Comparison of ENCODE assay signal across 9 mouse cellular contexts in genomic region chr9:119751507-119751906, GRCm38 (mm10). TPM values are rescaled to one million over a fixed set of nuclear protein-coding genes. Genes with fewer than 3 reads are reported as not detected.
DNase-seq lines count a peak whose midpoint lies in the region; ATAC-seq and TF ChIP-seq lines count a peak whose summit lies in the region.
"Had no signal": no experiment of that assay in that cellular context is flagged by ENCODE, and none has a peak within 500 bp of the region (broad histone marks: within the 10 kb centered on the region; RNA-seq: fewer than 3 reads in every experiment).

No protein-coding gene starts in this region.

- H3K4me3 ChIP-seq in heart, embryonic 10.5 days: no peak overlapping the region
- no peak overlapping the region for H3K4me3 ChIP-seq in bone marrow, adult 2 months (replicated peaks; ENCODE audit: control insufficient read depth, low read depth, low read length)
- no peak overlapping the region for H3K4me3 ChIP-seq in lung, adult 2 months (replicated peaks; ENCODE audit: extremely low read depth, low read depth, low read length)

- peak; percentile 36; the same call in 1 of the 2 replicates for TF ChIP-seq CTCF in bone marrow, adult 2 months (IDR thresholded peaks at IDR 0.05; ENCODE audit: control insufficient read depth, insufficient read depth, low read length)
- TF ChIP-seq CTCF in lung, adult 2 months (IDR thresholded peaks at IDR 0.05; ENCODE audit: insufficient read depth, low read length): 0 out of 2 replicates have a peak, but pooled peaks have one; percentile 6

- no peaks in the 10 kb centered on the region for H3K27me3 ChIP-seq in heart, embryonic 10.5 days (ENCODE audit: insufficient read depth, poor library complexity, severe bottlenecking)
- H3K27me3 ChIP-seq in splenic B cell, adult 2 months (ENCODE audit: control insufficient read depth, insufficient read depth, low read length, poor library complexity, severe bottlenecking): no peaks in the 10 kb centered on the region

- WGBS in heart, embryonic 10.5 days: 13% methylated on average over 5 of the region's 5 CpGs
- WGBS in bone marrow, adult 2 months: 6% methylated on average over 5 of the region's 5 CpGs
- WGBS in lung, adult 2 months: 11% methylated on average over 5 of the region's 5 CpGs

- TF ChIP-seq POLR2A in bone marrow, adult 2 months (IDR thresholded peaks at IDR 0.05; ENCODE audit: borderline replicate concordance, control insufficient read depth, low read depth, low read length): no peak
- no peak for TF ChIP-seq POLR2A in lung, adult 2 months (IDR thresholded peaks at IDR 0.05; ENCODE audit: borderline replicate concordance, extremely low read depth, low read depth, low read length)

- peak; percentile 44 to 56 for DNase-seq in heart, postnatal 10 days
- no peak for DNase-seq in heart, embryonic 10.5 days (ENCODE audit: low spot score)
- peak; percentile 75 for DNase-seq in CD4-positive, CD25-positive, alpha-beta regulatory T cell, adult 2 months (ENCODE audit: low read depth, low spot score)
- no peak for DNase-seq in lung, adult 2 months
- peak; percentile 62 for DNase-seq in splenic B cell, adult 2 months (ENCODE audit: low read depth, low spot score)
- no peak for DNase-seq in gastrocnemius, postnatal 14 days

- intact Hi-C loops in heart, postnatal 10 days (cut with DNase I): loop anchor here (2.0 to 5.0 kb wide), 4 partner anchors 89 to 291 kb away; no protein-coding TSS in a partner anchor
- intact Hi-C loops in gastrocnemius, postnatal 14 days (cut with DNase I; ENCODE audit: low total_unique reads): loop anchor here (10.0 kb wide), 1 partner anchor 287 kb away; no protein-coding TSS in a partner anchor

- H3K36me3 ChIP-seq in heart, embryonic 10.5 days: no peaks in the 10 kb centered on the region
- H3K36me3 ChIP-seq in splenic B cell, adult 2 months (ENCODE audit: control insufficient read depth, insufficient read depth, low read length, poor library complexity, severe bottlenecking): no peaks in the 10 kb centered on the region

- H3K4me1 ChIP-seq in heart, embryonic 10.5 days: peaks cover 8% of the 10 kb centered on the region; the same call in 1 of the 2 replicates
- no peaks in the 10 kb centered on the region for H3K4me1 ChIP-seq in bone marrow, adult 2 months (ENCODE audit: control insufficient read depth, insufficient read depth, low read length)
- no peaks in the 10 kb centered on the region for H3K4me1 ChIP-seq in lung, adult 2 months (ENCODE audit: control insufficient read depth, insufficient read depth, low read length)

- H3K27ac ChIP-seq in heart, embryonic 10.5 days: no peak overlapping the region
- no peak overlapping the region for H3K27ac ChIP-seq in bone marrow, adult 2 months (ENCODE audit: control insufficient read depth, insufficient read depth, low read depth, low read length, poor library complexity)

- H3K9me3 ChIP-seq in heart, embryonic 10.5 days: no peaks in the 10 kb centered on the region

- peak; percentile 77 for ATAC-seq in granulocyte monocyte progenitor cell, adult 5-6 weeks (replicated peaks; ENCODE audit: poor library complexity, severe bottlenecking)

RNA-seq across cellular contexts. Expression of gene Scn10a, which starts 32.4 kb away (rescaled TPM):
- total RNA-seq in heart, postnatal 10 days (2021): 1 to 10 TPM in 1 of 2 experiments, under 1 TPM in 1; 0.82 to 1.0 TPM
- polyA plus RNA-seq in heart, embryonic 10.5 days (2016; fragmentation: Nextera tagmentation; extraction: Ambion mirVana): 0.63 and 1.00 TPM in 2 replicates
- polyA plus RNA-seq in bone marrow, adult 2 months (2011; ENCODE audit: insufficient read depth, insufficient read length, low replicate concordance, missing spikeins): not detected in 2 replicates
- total RNA-seq in granulocyte monocyte progenitor cell, adult 5-6 weeks (2014; fragmentation: Nextera tagmentation): not detected in 2 replicates
- not detected in 2 replicates for total RNA-seq in granulocyte monocyte progenitor cell, adult 5-6 weeks (2017)
- polyA plus RNA-seq in lung, adult 2 months (2012; rRNA removed): 0.09 and 0.32 TPM in 2 replicates
- not detected for total RNA-seq in gastrocnemius, postnatal 14 days (2021)
- total RNA-seq: layer of hippocampus, adult 8-10 months had no signal

Comparison
In these comparisons a context has a peak if more than half of its experiments do, and no peak if none do; other contexts are left out.
1. DNase-seq: peak in heart, postnatal 10 days (2 of 2), CD4-positive, CD25-positive, alpha-beta regulatory T cell, adult 2 months (single experiment) and splenic B cell, adult 2 months (single experiment); none in heart, embryonic 10.5 days (single experiment), lung, adult 2 months (single experiment) and gastrocnemius, postnatal 14 days (single experiment).